Mouse (Mus musculus): ENCODE measurements around the gene Tmem202. TPM values are rescaled to one million over a fixed set of nuclear protein-coding genes. Genes with fewer than 3 reads are reported as not detected.

Tmem202 gene
- polyA plus RNA-seq, 1 experiment from 2014 or later: 0.46 TPM

Other genes with a start within 250 kb of the Tmem202 start
- 19.2 and 24.0 TPM in 2 replicates for gene Adpgk, start 248.3 kb downstream of the Tmem202 start, polyA plus RNA-seq (2014; fragmentation: Nextera tagmentation; extraction: Ambion mirVana)
- gene Bbs4, start 186.3 kb downstream of the Tmem202 start, polyA plus RNA-seq (2014; fragmentation: Nextera tagmentation; extraction: Ambion mirVana): 40.7 and 53.2 TPM in 2 replicates
- 17.0 and 19.6 TPM in 2 replicates for gene Arih1, start 53.2 kb downstream of the Tmem202 start, polyA plus RNA-seq (2014; fragmentation: Nextera tagmentation; extraction: Ambion mirVana)
- 47.1 and 57.5 TPM in 2 replicates for gene Hexa, start 307 bp downstream of the Tmem202 start, polyA plus RNA-seq (2014; fragmentation: Nextera tagmentation; extraction: Ambion mirVana)
- gene Celf6, start 38.1 kb upstream of the Tmem202 start, polyA plus RNA-seq (2014; fragmentation: Nextera tagmentation; extraction: Ambion mirVana): 35.4 and 45.8 TPM in 2 replicates
- 205 and 226 TPM in 2 replicates for gene Parp6, start 77.4 kb upstream of the Tmem202 start, polyA plus RNA-seq (2014; fragmentation: Nextera tagmentation; extraction: Ambion mirVana)
- 836 and 1,041 TPM in 2 replicates for gene Pkm, start 116.5 kb upstream of the Tmem202 start, polyA plus RNA-seq (2014; fragmentation: Nextera tagmentation; extraction: Ambion mirVana)
- gene Gramd2, start 140.3 kb upstream of the Tmem202 start, polyA plus RNA-seq (2014; fragmentation: Nextera tagmentation; extraction: Ambion mirVana): 2.8 and 5.2 TPM in 2 replicates
- 12.9 and 16.4 TPM in 2 replicates for gene Senp8, start 210.9 kb upstream of the Tmem202 start, polyA plus RNA-seq (2014; fragmentation: Nextera tagmentation; extraction: Ambion mirVana)
- gene Myo9a, start 211.0 kb upstream of the Tmem202 start, polyA plus RNA-seq (2014; fragmentation: Nextera tagmentation; extraction: Ambion mirVana): 30.2 and 34.0 TPM in 2 replicates